Mouse (Mus musculus) kidney, adult 2 months (tissue): ENCODE data around the gene Ptpn3. TPM values are rescaled to one million over a fixed set of nuclear protein-coding genes. Genes with fewer than 3 reads are reported as not detected.

ENCODE experiments used
- DNase-seq: peaks from one replicate; pipeline ENCODE4 v3.0.0; 2021
- H3K27ac ChIP-seq: fragments of 200-500 bp; 2 replicates; pipeline ENCODE4 v1.5.1; 2012; ENCODE audit warnings: low read depth, low read length, control low read depth, inconsistent platforms; ENCODE audit not compliant: insufficient read depth
- H3K27me3 ChIP-seq: fragments of 200-500 bp; replicated peaks from 2 replicates; pipeline ENCODE4 v1.6.1; 2012; ENCODE audit warnings: mild to moderate bottlenecking, moderate library complexity, low read length, inconsistent platforms; ENCODE audit not compliant: control insufficient read depth, insufficient read depth
- H3K36me3 ChIP-seq: fragments of 200-500 bp; 2 replicates; pipeline ENCODE4 v1.6.1; 2012; ENCODE audit warnings: mild to moderate bottlenecking, moderate library complexity, low read length, inconsistent platforms; ENCODE audit not compliant: control insufficient read depth, insufficient read depth
- H3K4me1 ChIP-seq: fragments of 200-500 bp; 2 replicates; pipeline ENCODE4 v1.6.1; 2011; ENCODE audit warnings: low read length; ENCODE audit not compliant: control insufficient read depth, insufficient read depth
- H3K4me3 ChIP-seq: fragments of 200-500 bp; 2 replicates; pipeline ENCODE4 v1.5.1; 2011; ENCODE audit warnings: mild to moderate bottlenecking, low read depth, low read length, control low read depth; ENCODE audit not compliant: insufficient read depth
- CTCF ChIP-seq: fragments of 200-500 bp; conservative IDR thresholded peaks from 2 replicates; pipeline ENCODE4 v1.5.1; 2011; ENCODE audit warnings: low read depth, mild to moderate bottlenecking, control low read depth, low read length, moderate library complexity, mixed read lengths; ENCODE audit not compliant: insufficient read depth, insufficient read length
- POLR2A ChIP-seq: fragments of 200-500 bp; IDR thresholded peaks from one replicate; pipeline ENCODE4 v1.6.1; 2011; ENCODE audit warnings: low read depth, low read length, control low read depth
- WGBS: fragments of 180-500 bp; shearing (Covaris S2); methylation state at CpG from one replicate; pipeline ENCODE4 v1.1.7; 2018; 5-methylcytosine and 5-hydroxymethylcytosine counted together
- polyA plus RNA-seq: library from polyadenylated mRNA; depleted of rRNA; stranded (reverse); fragments of >200 nt; gene quantifications from 2 replicates; pipeline ENCODE4 v1.2.3, GENCODE M21; 2012

Gene Ptpn3
- polyA plus RNA-seq, 1 experiment: 17.7 TPM

DNA sequence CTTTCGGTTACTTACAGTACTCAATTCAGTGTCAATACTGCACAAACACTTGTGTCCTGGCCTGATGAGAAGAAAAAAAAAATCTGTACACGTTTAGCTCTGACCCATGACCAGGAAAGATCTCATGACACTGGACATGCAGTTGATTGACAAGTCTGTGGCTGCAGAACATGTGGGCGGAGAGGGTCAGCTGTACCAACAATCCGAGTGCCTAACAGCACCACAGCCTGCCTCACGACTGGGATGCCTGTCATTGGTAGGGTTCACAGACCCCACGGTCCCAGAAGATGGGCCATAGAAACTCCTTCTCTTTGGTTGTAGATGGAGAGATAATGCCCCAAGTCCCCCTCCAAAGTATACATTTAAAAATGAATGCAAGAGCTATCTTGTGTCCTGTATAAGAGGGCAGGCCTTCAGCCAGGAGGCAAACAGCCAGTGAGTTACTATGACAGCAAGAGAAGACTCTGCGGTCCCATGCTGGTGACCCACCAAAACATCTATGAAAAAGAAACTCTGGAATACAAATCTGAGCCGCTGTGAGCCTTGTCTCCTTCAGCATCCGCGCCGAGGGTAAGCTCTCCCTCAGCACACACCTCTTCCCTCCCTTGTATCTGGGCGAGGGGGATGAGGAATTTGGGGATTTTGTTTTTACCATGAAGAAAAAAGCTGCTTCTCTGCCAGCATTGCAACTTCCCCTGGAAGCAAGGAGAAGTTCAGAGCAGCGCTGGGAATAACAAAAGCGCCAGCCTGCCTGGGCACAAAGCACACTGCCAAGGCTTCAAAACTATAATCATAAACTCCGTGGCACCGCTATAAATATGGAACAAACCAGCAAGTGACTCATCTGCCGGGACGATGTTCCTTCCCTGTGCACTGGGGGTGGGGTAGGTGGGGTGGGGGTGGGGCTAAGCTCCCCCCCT is 72.8 kb downstream of the Ptpn3 start:
- no peaks in the 10 kb centered on the region for H3K27me3 ChIP-seq
- no peaks in the 10 kb centered on the region for H3K4me1 ChIP-seq
- H3K27ac ChIP-seq: no peak overlapping the region
- DNase-seq: no peak
- 74% methylated on average over 18 of the region's 18 CpGs for WGBS
- peaks cover 6% of the 10 kb centered on the region; the same call in 1 of the 2 replicates for H3K36me3 ChIP-seq
- H3K4me3 ChIP-seq: no peak overlapping the region
- TF ChIP-seq CTCF (no peak), POLR2A (no peak)

DNA sequence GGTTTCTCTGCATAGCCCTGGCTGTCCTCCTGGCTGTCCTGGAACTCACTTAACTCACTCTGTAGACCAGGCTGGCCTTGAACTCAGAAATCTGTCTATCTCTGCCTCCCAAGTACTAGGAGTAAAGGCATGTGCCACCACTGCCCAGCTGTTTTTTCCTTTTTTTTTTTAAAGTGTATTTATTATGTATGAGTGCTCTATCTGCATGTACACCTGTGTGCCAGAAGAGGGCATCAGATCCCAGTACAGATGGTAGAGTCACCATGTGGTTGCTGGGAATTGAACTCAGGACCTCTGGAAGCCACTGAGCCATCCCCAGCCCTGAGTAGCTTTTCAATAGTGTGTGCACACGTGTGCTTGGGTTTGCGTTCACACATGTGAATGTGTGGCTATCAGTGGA is 76.9 kb downstream of the Ptpn3 start:
- peaks cover 2% of the 10 kb centered on the region; the same call in 1 of the 2 replicates for H3K36me3 ChIP-seq
- H3K4me3 ChIP-seq: no peak overlapping the region
- H3K27ac ChIP-seq: no peak overlapping the region
- no peak for DNase-seq
- 98% methylated on average over 2 of the region's 2 CpGs for WGBS
- 0 out of 2 replicates have a peak, but pooled peaks have one; percentile 3 for TF ChIP-seq CTCF
- TF ChIP-seq POLR2A: no peak
- no peaks in the 10 kb centered on the region for H3K27me3 ChIP-seq
- no peaks in the 10 kb centered on the region for H3K4me1 ChIP-seq

DNA sequence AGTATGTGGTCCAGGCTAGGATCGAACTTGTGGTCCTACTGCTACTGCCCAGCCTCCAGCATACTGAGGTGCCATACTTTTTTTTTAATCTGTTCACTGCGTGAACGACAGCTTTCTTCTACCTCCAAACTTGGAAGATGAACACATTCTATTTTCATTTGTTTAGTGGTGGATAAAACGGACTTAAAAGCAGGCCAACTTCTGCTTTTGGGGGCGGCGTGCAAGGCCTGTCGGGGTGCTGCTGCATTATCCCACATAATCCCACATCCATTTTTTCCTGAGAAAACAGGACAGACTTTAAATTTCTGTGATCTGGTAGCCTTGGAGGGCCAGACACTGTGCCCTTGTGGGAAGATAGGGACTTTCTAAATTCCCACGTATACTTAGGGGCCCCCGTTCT is 83.9 kb downstream of the Ptpn3 start:
- Histone ChIP-seq H3K36me3 (no peaks in the 10 kb centered on the region), H3K4me1 (no peaks in the 10 kb centered on the region), H3K27ac (no peak overlapping the region), H3K4me3 (no peak overlapping the region), H3K27me3 (no peaks in the 10 kb centered on the region)
- DNase-seq: no peak
- TF ChIP-seq CTCF: no peak
- TF ChIP-seq POLR2A: no peak
- WGBS: 89% methylated on average over 9 of the region's 9 CpGs

DNA sequence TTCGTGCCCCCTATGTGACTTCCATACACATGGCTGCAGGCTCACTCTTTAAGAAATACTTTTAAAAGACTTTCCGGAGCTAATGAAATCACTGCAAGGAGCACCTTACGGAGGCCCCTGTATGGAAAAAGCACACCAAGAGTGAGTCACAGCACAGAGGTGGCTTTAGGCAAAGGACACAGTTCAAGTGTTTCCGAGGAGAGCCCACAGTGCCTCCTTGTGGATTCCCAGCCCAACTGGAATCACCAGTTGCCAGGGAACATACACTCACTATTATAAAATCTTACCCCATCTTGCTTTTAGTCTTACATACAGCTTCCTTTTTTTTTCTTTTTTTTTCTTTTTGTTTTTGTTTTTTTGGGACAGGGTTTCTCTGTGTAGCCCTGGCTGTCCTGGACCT is 85.1 kb downstream of the Ptpn3 start:
- no peaks in the 10 kb centered on the region for H3K27me3 ChIP-seq
- WGBS: 92% methylated on average over 4 of the region's 4 CpGs
- TF ChIP-seq POLR2A (no peak), CTCF (0 out of 2 replicates have a peak, but pooled peaks have one; percentile 15)
- H3K27ac ChIP-seq: no peak overlapping the region
- H3K4me3 ChIP-seq: no peak overlapping the region
- H3K4me1 ChIP-seq: no peaks in the 10 kb centered on the region
- no peak for DNase-seq
- no peaks in the 10 kb centered on the region for H3K36me3 ChIP-seq

DNA sequence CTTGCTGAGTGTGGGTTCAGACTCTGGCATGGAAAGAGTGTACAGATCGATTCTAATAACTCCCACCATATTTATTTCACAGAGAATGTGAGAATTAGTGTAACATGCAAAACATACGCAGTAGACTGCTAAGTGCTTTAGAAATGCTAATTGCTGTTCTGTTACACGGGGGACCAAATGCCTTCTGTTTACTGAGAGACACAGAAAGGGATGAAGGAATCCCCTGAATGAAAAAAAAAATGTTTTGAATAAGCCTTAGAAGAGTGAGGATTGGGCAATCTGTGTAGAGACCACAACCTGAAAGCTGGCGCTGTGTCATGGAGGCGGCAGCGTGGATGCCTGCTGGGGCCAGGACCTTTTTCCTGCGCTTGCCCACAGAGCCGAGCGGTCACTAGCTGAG is 86.8 kb downstream of the Ptpn3 start:
- Histone ChIP-seq H3K4me1 (no peaks in the 10 kb centered on the region), H3K27ac (no peak overlapping the region), H3K27me3 (no peaks in the 10 kb centered on the region), H3K4me3 (no peak overlapping the region), H3K36me3 (no peaks in the 10 kb centered on the region)
- 91% methylated on average over 9 of the region's 9 CpGs for WGBS
- TF ChIP-seq CTCF: no peak
- TF ChIP-seq POLR2A: no peak
- no peak for DNase-seq

DNA sequence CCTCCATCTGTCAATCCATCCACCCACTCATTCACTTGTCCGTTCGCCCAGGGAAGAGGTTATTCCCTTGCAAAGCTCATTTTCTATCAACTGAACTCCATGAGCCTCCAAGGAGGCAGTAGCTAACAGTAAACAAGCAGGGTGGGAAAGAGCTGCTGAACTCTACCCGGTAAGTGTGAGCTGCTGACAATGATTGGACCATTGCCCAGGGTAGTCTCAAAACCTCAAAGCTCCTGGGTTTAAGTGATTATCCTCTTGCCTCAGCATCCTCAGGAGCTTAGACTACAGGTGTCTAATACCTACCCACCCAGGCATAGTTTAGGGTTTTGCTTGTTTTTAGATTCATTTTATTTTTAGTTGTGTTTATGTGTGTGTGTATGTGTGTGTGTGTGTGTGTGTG is 87.5 kb downstream of the Ptpn3 start:
- no peak for DNase-seq
- no peaks in the 10 kb centered on the region for H3K27me3 ChIP-seq

DNA sequence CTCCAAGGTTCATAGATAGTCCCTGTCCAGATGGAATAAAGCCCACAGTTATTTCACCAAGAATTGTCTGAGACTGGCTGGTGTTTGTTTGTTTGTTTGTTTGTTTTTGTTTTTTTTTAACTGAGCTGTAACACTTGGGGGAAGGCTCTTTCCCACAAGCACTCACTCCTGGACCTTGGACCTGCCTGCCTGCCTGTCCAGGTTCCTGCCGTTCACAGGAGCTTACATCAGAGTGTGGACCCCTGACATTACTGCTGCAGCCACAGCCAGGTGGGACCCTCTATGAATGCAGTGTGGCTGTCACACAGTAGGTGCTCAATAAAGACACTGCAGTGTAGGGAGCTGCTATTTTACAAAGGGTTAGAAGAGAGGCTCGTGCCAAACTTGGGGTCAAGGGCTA is 89.9 kb downstream of the Ptpn3 start:
- 50% methylated on average over 2 of the region's 2 CpGs for WGBS

More for the DNA sequence above, 87.5 kb downstream of the Ptpn3 start:
- Histone ChIP-seq H3K27ac (no peak overlapping the region), H3K4me3 (no peak overlapping the region), H3K36me3 (no peaks in the 10 kb centered on the region), H3K4me1 (no peaks in the 10 kb centered on the region)
- TF ChIP-seq CTCF: no peak
- TF ChIP-seq POLR2A: no peak
- WGBS: 52% methylated on average over 3 of the region's 3 CpGs

More for the DNA sequence above, 89.9 kb downstream of the Ptpn3 start:
- Histone ChIP-seq H3K36me3 (no peaks in the 10 kb centered on the region), H3K4me3 (no peak overlapping the region), H3K4me1 (no peaks in the 10 kb centered on the region), H3K27me3 (no peaks in the 10 kb centered on the region), H3K27ac (no peak overlapping the region)
- no peak for TF ChIP-seq CTCF
- no peak for TF ChIP-seq POLR2A
- DNase-seq: peak; percentile 54
